In genomic region chr16:74467159-74467558, GRCm38 (mm10) we compare ENCODE assay signal across 27 mouse cellular contexts. TPM values are rescaled to one million over a fixed set of nuclear protein-coding genes. Genes with fewer than 3 reads are reported as not detected.
DNase-seq lines count a peak whose midpoint lies in the region; ATAC-seq lines count a peak whose summit lies in the region.
"Had no signal": no experiment of that assay in that cellular context is flagged by ENCODE, and none has a peak within 500 bp of the region (broad histone marks: within the 10 kb centered on the region; RNA-seq: fewer than 3 reads in every experiment).

No protein-coding gene starts in this region.

- H3K9me3 ChIP-seq in neural tube, embryonic 15.5 days (replicated peaks) = no peaks in the 10 kb centered on the region
- H3K9me3 ChIP-seq: G1E; heart, embryonic 12.5 days; hindbrain, embryonic 15.5 days; liver, embryonic 13.5 days; megakaryocyte, embryonic 14.5 days; neural tube, embryonic 12.5 days had no signal

- H3K9ac ChIP-seq in neural tube, embryonic 15.5 days (replicated peaks) = no peak overlapping the region
- H3K9ac ChIP-seq: heart, embryonic 12.5 days; hindbrain, embryonic 15.5 days; liver, embryonic 13.5 days; neural tube, embryonic 12.5 days had no signal

- no peak overlapping the region for H3K27ac ChIP-seq in neural tube, embryonic 15.5 days (replicated peaks)
- H3K27ac ChIP-seq: hindbrain, embryonic 15.5 days; liver, embryonic 13.5 days; neural tube, embryonic 12.5 days had no signal

- DNase-seq in frontal cortex, postnatal 36 days (ENCODE audit: low spot score in 2 of 2) = no peak
- DNase-seq in layer of hippocampus, postnatal 14 days (ENCODE audit: low spot score in 2 of 2) = peak; percentile 3 to 11
- DNase-seq in layer of hippocampus, postnatal 36 days = no peak
- peak; percentile 47 for DNase-seq in brain, embryonic 18.5 days (ENCODE audit: low read depth, low spot score)
- peak; percentile 13 for DNase-seq in telencephalon, adult 2 months (ENCODE audit: low read depth, low spot score)
- DNase-seq: adrenal gland, adult 8-10 months; B cell, adult 2 months; cerebellum, adult 8-10 months; cerebellum, postnatal 36 days; embryo, embryonic 11 days; kidney, adult 2 months; kidney, postnatal 10 days; liver, embryonic 13.5 days; lung, adult 2 months; right cerebral cortex, adult 18-20 months; right cerebral cortex, postnatal 4 days; thymus, postnatal 25 days had no signal

- no peaks in the 10 kb centered on the region for H3K4me1 ChIP-seq in neural tube, embryonic 15.5 days
- H3K4me1 ChIP-seq: heart, embryonic 12.5 days; hindbrain, embryonic 15.5 days; liver, embryonic 13.5 days; megakaryocyte, embryonic 14.5 days; neural tube, embryonic 12.5 days had no signal

- H3K4me3 ChIP-seq in neural tube, embryonic 15.5 days (replicated peaks) = no peak overlapping the region
- H3K4me3 ChIP-seq: heart, embryonic 12.5 days; hindbrain, embryonic 15.5 days; liver, embryonic 13.5 days; megakaryocyte, embryonic 14.5 days; neural tube, embryonic 12.5 days had no signal

- 77% methylated on average over 7 of the region's 7 CpGs for WGBS in neural tube, embryonic 15.5 days

- peak; percentile 81 for ATAC-seq in frontal cortex, adult (ENCODE audit: low TSS enrichment)
- no peak for ATAC-seq in neural tube, embryonic 15.5 days (ENCODE audit: low FRiP score)
- ATAC-seq: activated CD4-positive, CD25-positive, alpha-beta regulatory T cell, adult 4 months had no signal

- H3K27me3 ChIP-seq in neural tube, embryonic 15.5 days (replicated peaks) = no peaks in the 10 kb centered on the region
- H3K27me3 ChIP-seq: CH12.LX; heart, embryonic 12.5 days; hindbrain, embryonic 15.5 days; liver, embryonic 13.5 days; megakaryocyte, embryonic 14.5 days; neural tube, embryonic 12.5 days had no signal

- no peaks in the 10 kb centered on the region for H3K36me3 ChIP-seq in neural tube, embryonic 15.5 days
- H3K36me3 ChIP-seq: G1E; heart, embryonic 12.5 days; hindbrain, embryonic 15.5 days; liver, embryonic 13.5 days; neural tube, embryonic 12.5 days had no signal

- no peak overlapping the region for H3K4me2 ChIP-seq in neural tube, embryonic 15.5 days
- H3K4me2 ChIP-seq: heart, embryonic 12.5 days; hindbrain, embryonic 15.5 days; liver, embryonic 13.5 days; neural tube, embryonic 12.5 days had no signal

RNA-seq across cellular contexts. Expression of gene Robo2, which starts 55.5 kb away (rescaled TPM):
- 100 to 1,000 TPM; 127 to 130 TPM for total RNA-seq in layer of hippocampus, postnatal 14 days (2021)
- 100 to 1,000 TPM; 101 to 105 TPM for total RNA-seq in layer of hippocampus, postnatal 36 days (2021)
- polyA plus RNA-seq in neural tube, embryonic 15.5 days (2015; fragmentation: Nextera tagmentation; extraction: Ambion mirVana) = 75.5 and 87.3 TPM in 2 replicates
- total RNA-seq: CH12.LX; granulocyte monocyte progenitor cell, adult 5-6 weeks had no signal
- polyA plus RNA-seq: G1E had no signal

Comparison
In these comparisons a context has a peak if more than half of its experiments do, and no peak if none do; other contexts are left out.
1. DNase-seq: peak in layer of hippocampus, postnatal 14 days (2 of 2), brain, embryonic 18.5 days (single experiment) and telencephalon, adult 2 months (single experiment); none in frontal cortex, postnatal 36 days (0 of 2) and layer of hippocampus, postnatal 36 days (0 of 2).